20 mouse cellular contexts compared by ENCODE assay signal in genomic region chr7:143733746-143734145, GRCm38 (mm10). TPM values are rescaled to one million over a fixed set of nuclear protein-coding genes. Genes with fewer than 3 reads are reported as not detected.
"Had no signal": no experiment of that assay in that cellular context is flagged by ENCODE, and none has a peak within 500 bp of the region (broad histone marks: within the 10 kb centered on the region; RNA-seq: fewer than 3 reads in every experiment).

No protein-coding gene starts in this region.

- H3K4me3 ChIP-seq: intestine, embryonic 15.5 days; limb, embryonic 10.5 days; liver, embryonic 15.5 days; midbrain, embryonic 10.5 days; myocyte; neural tube, embryonic 15.5 days; stomach, embryonic 15.5 days had no signal

- ATAC-seq: intestine, embryonic 15.5 days; lung, postnatal 0 days had no signal

- H3K27ac ChIP-seq: intestine, embryonic 15.5 days; limb, embryonic 10.5 days; liver, embryonic 15.5 days; midbrain, embryonic 10.5 days; neural tube, embryonic 15.5 days; stomach, embryonic 15.5 days had no signal

- H3K9ac ChIP-seq: intestine, embryonic 15.5 days; liver, embryonic 15.5 days; neural tube, embryonic 15.5 days; stomach, embryonic 15.5 days had no signal

- H3K4me1 ChIP-seq: liver, embryonic 15.5 days had no signal

- H3K36me3 ChIP-seq: intestine, embryonic 15.5 days; liver, embryonic 15.5 days had no signal

- H3K9me3 ChIP-seq: intestine, embryonic 15.5 days; limb, embryonic 10.5 days; liver, embryonic 15.5 days; midbrain, embryonic 10.5 days; neural tube, embryonic 15.5 days; stomach, embryonic 15.5 days had no signal

- DNase-seq: kidney, adult 18-20 months; kidney, postnatal 10 days; lung, adult 2 months; lung, postnatal 4 days; midbrain, embryonic 14.5 days; thymus, postnatal 36 days had no signal

- H3K4me2 ChIP-seq: intestine, embryonic 15.5 days; liver, embryonic 11.5 days; liver, embryonic 15.5 days; neural tube, embryonic 15.5 days; stomach, embryonic 15.5 days had no signal

- H3K27me3 ChIP-seq: intestine, embryonic 15.5 days; neural tube, embryonic 15.5 days; stomach, embryonic 15.5 days had no signal

RNA-seq across cellular contexts. Expression of gene Mrgprg, which starts 33.0 kb away (rescaled TPM):
- polyA plus RNA-seq: intestine, embryonic 15.5 days; kidney, embryonic 14.5 days; large intestine, adult 2 months; limb, embryonic 10.5 days; limb, embryonic 14.5 days; liver, embryonic 11.5 days; liver, embryonic 15.5 days; lung, adult 2 months; lung, postnatal 0 days; midbrain, embryonic 10.5 days; midbrain, embryonic 14.5 days; myocyte; neural tube, embryonic 11.5 days; neural tube, embryonic 15.5 days; spleen, adult 2 months; stomach, embryonic 15.5 days had no signal
